Mouse (Mus musculus) kidney, postnatal 4 days (tissue): Measurements from ENCODE around the gene Metap1d.
A peak's percentile ranks its signal among the peaks of the same experiment; 100 is the strongest.

Experiments
- DNase-seq, 2 experiments: peaks; one replicate each; pipeline ENCODE4 v3.0.0; 2021; ENCODE audit warnings: mixed read lengths in 2 of 2

Gene Metap1d

DNA sequence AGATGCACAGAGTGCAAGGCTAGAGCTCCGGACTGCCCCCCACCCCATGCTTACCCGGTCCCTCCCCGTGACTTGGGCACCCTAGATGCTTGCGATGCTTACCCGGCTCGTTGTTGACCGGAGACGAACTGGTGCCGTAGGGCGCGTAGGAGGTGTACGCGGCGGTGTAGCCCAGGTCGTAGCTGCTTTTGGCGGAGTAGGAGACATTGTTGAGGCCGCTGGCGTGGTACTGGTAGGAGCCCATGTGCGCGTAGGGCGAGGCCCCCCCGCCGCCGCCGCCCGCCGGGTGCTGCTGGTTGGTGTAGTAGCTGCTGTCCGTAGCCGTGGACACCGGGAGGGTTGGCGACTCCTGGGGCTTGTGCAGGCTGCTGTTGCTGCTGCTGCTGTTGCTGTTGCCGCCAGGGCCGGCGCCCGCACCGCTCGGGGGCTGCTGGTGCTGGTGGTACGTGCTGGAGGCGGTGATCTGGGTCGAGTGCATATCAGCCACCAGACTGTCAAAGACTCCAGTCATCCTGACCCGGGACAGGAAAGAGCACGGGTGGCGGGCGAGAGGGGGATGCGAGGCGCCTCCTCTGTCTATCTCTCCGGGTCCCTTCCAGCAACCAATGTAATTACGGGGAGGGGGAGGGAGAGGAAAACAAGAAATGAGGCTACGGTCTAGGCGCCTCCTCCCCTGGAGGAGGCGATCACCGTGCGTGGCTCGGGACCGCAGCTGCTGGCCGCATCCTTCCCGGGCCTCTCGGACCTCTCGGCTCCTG lies 93.0 kb downstream of the Metap1d start:
- DNase-seq: peak; percentile 51 to 70

DNA sequence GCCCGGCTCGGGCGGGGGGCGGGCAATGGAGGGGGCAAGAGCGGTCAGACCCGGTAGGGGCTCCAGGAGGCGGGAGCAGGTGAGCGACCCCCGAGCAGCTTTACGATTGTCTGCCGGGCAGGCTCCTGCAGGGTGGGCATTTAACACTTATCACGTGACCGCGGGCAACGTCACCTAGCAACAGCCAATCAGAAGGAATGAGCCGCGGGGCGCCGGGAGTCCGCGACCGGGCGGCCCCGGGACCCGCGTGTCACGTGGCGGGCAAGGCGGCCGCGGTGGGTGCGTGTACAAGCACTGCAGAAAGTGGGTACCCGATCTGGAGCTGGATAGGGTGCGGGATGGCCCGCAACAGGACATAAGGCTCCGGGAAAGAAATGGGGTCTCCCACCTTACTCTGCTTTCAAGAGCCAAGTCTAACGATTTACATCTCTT lies 93.6 kb downstream of the Metap1d start, which contains the start of gene Dlx2:
Gene Dlx2 (minus strand): TSS at position 115 of the 432 bp plus-strand sequence.
- peak; percentile 52 to 61 for DNase-seq

DNA sequence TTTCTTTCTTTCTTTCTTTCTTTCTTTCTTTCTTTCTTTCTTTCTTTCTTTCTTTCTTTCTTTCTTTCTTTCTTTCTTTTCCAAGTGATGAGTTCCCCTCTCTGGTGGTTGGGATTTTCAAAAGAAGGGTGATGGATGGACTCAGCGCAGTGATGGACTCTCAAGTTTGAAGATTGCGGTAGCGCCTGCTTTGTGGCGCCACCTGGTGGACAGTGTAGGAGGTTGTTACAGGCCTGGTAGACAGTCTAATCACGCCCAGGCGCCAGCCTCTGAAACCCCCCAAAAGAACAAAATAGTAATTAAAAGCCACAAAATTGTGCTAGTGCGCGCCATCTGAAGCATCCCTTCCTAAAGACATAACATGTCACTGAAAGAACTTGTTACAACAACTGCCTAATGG lies 94.8 kb downstream of the Metap1d start:
- peak; percentile 89 to 90 for DNase-seq

DNA sequence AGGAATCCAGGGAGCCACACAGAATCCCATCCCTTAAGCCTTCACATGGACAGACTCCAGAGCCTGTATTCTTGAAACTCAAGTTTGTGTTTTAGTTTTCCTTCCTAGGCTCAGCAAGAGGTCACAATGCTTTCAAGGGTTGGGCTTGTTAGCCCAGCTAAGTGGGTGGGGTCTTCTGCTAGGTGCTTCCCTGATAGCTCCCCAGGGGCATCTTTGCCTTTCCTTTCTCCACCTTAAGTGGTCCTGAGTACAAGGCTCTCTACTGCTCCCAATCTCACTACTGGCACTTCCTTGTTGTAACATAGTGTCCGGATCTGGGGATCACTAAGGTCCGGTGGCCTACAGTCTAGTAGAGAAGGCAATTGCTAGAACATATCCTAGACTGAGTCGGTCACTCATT lies 97.3 kb downstream of the Metap1d start:
- DNase-seq: no peak

DNA sequence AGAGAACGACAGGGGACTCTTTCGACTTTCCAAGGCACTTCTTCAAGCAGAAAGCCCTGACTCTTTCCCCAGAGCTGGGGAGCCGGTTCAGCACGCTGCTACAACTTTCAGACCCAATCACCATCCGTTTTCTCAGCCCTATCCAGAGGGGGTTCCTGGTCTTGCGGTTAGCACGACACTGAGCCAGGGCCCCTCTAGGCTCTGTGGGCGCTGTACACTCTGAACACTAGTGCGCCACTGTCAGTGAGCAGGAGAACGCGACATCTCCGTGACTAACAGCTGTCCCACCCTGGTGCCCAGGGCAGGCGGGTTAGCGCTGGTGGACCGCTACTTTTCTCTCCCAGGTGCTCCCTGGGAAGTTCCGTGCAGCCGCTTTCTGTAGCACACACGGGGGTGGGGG lies 98.6 kb downstream of the Metap1d start:
- DNase-seq: peak in 1 of 2 experiments; percentile 7

DNA sequence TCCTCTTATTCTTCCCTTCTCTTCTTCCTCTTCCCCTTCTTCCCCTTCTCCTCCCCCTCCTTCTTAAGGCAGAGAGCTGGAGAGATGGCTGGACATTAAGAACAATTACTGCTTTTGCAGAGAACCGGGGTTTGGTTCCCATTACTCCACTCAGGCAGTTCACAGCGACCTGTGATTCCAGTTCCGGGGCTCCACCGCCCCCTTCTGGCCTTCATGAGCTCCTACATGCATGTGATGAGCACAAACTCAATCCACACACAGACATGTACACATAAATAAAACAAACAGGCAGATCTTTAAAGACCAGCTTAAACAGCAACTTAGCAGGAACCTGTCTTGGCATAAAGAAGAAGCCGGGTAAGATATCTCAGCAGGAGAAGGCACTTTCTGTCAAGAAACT lies 103.0 kb downstream of the Metap1d start:
- DNase-seq: no peak

DNA sequence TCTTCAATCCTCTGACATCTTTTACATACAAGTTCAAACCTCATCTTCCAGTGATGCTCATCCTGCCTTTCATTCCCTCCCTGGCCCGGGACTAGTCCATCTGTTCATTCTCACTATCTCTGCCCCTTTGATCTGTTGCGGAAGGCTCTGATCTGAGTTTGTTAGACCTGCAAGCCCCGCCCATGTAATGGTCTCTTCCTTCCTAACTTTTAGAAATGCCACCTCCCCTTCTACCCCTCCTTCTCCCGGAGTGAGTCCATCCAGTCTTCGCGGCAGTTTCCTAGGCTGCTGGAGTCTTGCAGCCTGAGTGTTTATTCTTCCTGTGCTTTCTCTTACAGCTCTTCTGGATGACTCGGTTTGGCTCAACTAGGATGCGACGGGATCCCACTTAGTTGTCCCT lies 113.4 kb downstream of the Metap1d start:
- DNase-seq: no peak

DNA sequence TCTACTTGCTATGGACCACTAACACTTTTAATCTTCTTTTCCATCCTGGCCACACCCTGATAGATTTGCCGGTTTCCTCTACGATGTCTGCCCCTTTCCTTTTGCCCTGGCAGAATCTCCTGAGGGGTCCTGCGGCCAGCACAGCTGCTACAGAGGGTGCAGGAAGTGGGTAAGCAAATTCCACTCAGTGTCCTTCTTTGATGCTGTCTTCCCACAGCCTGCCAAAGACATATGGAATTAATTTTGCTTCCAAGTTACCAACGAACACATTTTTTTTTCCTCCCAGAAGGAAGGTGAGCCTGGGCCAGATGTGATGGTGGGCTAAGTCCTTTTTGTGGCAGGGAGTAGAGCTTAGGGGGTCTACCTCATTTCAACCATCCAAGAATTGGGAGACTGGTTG lies 120.7 kb downstream of the Metap1d start:
- no peak for DNase-seq
